Mouse (Mus musculus): Measurements from ENCODE around the gene Rergl.
A peak's percentile ranks its signal among the peaks of the same experiment; 100 is the strongest.

Gene Rergl

DNA sequence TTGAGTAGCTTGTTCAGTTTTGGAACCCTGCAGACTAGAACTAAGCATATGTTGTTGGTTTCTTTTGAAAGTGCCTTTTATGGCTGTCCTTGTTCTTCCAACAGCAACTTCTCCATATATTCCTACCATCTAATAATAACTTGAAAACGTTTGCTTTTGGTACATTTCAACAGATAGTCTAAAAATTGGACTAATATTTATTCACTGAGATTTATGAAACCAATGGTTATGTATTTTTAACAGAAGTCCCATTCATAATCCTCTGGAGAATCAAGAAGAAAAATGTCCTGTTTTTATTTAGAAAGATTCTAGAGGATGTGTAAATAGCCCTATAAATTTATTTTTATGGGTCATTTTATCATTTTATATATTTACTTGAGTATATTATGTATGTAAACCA, at the start of gene Rergl:
Rergl (minus strand) TSS at position 101 of the 400 bp plus-strand sequence.
- no peak for DNase-seq (ENCODE audit: low read depth, low spot score)

DNA sequence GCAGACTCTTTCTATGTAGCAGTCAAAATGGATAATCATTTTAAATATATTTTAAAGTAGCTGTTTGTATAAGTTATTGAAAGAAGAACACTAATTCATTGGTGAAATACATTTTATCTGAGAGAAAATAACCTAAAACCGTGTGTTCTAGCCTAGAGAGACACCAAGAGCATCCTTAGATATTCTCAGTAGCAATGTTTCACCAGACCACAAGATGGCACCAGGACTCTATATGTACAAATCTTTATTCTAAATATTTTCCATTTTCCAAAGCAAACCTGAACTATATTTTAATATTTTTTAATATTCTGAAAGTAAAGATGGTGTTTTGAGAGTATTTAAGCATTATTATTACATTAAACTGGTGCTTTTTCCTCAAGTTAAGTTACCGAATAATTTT, 36.7 kb upstream of the Rergl start:
- no peak for DNase-seq (ENCODE audit: low read depth, low spot score)

DNA sequence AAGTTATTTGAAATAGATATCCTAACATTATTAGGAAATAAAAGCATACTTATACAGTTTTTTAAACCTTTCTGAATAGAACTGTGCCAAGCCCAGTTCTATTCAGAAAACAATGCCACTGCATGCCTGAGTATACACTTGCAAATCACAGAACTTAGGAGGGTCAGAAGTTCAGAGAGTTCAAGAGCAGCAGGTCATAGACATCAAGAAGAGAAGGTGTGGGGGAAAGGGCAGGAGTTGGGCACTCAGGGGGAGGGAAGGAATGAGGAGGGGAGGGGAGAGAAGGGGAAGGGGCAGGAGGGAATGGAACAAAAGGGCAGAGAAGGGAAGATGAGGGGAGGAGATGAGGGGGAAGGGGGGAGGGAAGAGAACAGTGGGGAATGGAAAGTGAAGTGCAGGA, 23.6 kb upstream of the Rergl start:
- DNase-seq (ENCODE audit: low read depth, low spot score): peak; percentile 93

DNA sequence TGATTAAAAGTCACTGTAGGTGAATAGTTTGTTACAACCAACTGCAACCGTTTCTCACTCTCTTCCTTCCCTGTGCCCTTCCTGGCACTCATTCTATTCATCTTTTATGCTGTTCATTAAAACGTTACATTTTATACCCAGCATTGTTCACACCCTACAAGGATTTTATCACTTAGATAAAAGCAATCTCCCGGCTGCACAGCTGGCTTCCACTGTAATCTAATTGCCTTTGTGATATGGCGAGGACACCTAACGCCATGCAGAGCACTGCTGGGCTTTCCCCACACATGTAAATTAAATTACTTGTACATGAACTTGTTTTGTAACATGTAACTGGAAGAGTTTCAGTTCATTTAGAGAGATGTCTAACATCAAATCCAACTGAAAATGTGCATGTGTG, 22.5 kb upstream of the Rergl start:
- DNase-seq (ENCODE audit: low read depth, low spot score): peak; percentile 15

DNA sequence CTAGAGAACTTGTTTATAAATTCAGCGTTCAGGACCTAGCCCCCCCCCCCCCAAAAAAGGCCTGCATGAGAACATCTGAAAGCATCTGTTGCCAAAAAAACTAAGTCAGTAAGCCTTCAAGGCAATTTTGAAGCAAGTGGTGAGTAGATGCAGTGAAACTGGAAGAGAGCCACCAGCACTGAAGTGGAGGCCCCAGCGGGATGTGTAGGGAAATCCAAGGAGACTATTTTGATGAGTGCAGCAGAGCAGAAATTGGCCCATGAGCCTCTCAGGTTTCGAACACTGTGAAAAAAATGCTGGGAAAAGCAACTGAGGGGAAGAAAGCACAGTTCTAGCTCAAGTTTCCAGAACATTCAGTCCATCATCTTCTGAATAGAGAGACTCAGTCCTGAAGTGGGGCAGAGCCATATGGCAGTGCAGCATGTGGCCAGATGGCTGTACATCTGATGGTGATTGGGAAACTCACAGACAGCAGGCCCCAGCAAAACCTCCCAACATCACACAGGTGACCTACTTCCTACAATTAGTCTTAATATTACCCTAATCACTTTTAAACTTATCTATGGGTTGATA, 13.2 kb upstream of the Rergl start:
- DNase-seq (ENCODE audit: low read depth, low spot score): no peak

DNA sequence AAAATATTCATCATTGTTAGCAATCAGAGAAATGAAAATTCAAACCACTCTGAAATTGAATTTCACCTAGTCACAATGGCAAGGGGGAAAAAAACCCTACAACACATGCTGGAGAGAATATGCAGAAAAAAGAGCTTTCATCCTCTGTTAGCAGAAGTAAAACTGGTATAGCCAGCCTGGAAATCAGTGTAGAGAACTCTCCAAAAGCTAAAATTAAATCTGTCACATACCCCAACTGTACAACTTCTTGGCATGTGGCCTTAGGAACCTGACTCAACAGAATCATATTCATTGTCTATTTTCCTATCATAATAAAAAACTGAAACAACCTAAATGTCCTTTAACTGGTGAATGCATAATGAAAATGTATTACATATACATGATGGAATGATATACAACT, 22.0 kb downstream of the Rergl start:
- no peak for DNase-seq (ENCODE audit: low read depth, low spot score)

DNA sequence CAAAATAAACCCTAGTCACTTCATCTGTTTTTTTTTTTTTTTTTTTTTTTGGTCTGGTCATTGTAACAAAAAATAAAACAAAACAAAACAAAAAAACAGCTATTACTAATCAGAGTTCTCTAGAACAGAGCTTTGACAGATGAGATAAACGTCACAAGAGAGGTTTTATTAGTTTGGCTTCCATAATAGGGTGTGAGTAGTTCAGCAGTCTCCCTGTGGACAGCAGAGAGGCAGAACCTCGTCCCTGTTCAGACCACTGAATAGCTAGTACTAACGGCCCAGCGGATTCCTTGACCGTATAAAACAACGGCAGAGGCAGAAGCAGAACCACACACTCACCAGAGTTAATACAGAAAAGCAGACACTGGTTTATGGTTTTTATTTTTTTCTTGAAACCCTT, 36.8 kb downstream of the Rergl start:
- no peak for DNase-seq (ENCODE audit: low read depth, low spot score)

DNA sequence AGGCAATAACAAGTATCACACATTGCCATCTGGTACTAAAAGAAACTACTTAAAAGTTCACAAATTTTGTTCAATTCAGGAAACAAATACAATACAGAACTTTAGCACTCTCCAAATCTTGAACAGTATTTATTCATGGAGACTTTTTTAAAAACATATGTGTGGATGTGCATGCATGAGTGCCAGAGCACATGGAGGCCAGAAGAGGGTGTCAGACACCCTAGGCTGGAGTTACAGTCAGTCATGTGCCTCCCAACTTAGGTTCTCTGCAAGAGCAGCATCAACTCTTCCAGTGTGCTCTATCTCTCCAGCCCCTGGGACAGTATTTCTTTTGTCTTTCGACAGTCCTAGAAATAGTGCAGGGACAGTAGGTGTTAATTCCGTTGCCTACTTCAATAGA, 37.5 kb downstream of the Rergl start:
- no peak for DNase-seq (ENCODE audit: low read depth, low spot score)

DNA sequence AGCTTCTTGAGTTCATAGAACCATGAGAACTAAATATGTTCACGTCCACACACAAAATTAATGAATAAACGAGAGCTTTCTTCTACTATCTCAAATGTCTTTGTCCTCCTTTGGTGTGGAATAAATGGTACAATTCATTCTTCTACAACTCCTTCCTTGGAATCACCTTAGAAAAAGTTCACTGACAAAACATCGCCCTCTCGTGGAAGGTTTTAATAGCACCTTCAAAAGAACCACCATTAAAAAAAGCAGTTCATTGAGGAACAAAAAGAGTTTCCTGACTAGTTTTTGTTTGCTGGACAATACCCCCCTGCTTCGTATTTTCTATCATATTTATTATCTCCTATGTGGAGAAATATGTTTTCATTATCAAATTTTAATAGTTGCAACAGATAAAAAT, 40.7 kb downstream of the Rergl start:
- peak; percentile 51 for DNase-seq (ENCODE audit: low read depth, low spot score)

DNA sequence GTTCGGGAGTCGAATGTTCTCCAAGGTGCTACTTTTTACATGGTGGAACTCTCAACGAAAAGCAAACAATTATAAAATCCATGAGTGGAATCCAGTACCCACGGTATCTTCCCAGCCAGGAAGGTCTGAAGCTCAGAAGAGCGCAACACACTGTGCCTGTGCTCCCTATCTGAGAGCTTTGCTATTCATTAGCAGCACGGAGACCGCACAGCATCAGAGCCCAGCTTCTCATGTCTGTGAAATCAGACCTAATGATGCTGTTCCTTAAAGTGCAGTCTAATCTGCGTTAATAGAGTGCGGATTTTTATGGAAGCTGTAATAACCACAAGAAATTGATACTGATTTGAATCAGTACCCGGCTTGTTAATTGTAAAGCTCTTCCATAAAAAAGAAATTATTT, 41.3 kb downstream of the Rergl start:
- DNase-seq (ENCODE audit: low read depth, low spot score): no peak

DNA sequence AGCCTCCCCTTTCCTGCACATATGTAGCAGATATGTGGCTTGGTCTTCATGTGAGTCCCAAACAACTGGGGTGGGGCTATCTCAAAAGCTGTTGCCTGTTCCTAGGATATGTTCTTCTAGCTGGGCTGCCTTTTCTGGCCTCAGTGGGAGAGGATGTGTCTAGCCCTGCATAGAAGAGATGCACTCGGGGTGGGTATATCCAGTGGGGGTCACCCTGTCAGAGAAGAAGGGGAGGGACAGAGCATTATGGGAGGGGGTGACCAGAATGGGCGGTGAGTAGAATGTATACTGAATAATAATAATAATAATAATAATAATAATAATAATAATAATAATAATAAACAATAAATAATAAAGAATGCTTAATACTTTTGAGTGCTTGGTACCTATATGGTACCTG, 57.8 kb downstream of the Rergl start:
- DNase-seq (ENCODE audit: low read depth, low spot score): no peak
